8 mouse cellular contexts compared by ENCODE assay signal in genomic region chr2:122235425-122235824, GRCm38 (mm10). TPM values are rescaled to one million over a fixed set of nuclear protein-coding genes. Genes with fewer than 3 reads are reported as not detected.
DNase-seq lines count a peak whose midpoint lies in the region; ATAC-seq and TF ChIP-seq lines count a peak whose summit lies in the region.

No protein-coding gene starts in this region.

- H3K4me2 ChIP-seq in hindbrain, embryonic 16.5 days (ENCODE audit: low read length), result peak overlapping the region; percentile 92
- peak overlapping the region; percentile 84 for H3K4me2 ChIP-seq in liver, embryonic 12.5 days

- peak; percentile 30 for ATAC-seq in G1E (ENCODE audit: extremely low read depth, insufficient number of reproducible peaks, low FRiP score, poor library complexity, severe bottlenecking)
- ATAC-seq in hindbrain, embryonic 16.5 days, result no peak
- peak; percentile 35 for ATAC-seq in liver, embryonic 12.5 days

- H3K9me3 ChIP-seq in G1E (replicated peaks), result no peaks in the 10 kb centered on the region
- no peaks in the 10 kb centered on the region for H3K9me3 ChIP-seq in hindbrain, embryonic 16.5 days (ENCODE audit: control insufficient read depth, low read length)
- H3K9me3 ChIP-seq in liver, embryonic 12.5 days (replicated peaks), result no peaks in the 10 kb centered on the region

- H3K4me1 ChIP-seq in G1E (ENCODE audit: insufficient read depth, low read depth, low read length), result peaks cover 62% of the 10 kb centered on the region
- H3K4me1 ChIP-seq in cortical plate, adult 2 months (ENCODE audit: control insufficient read depth, insufficient read depth, low read length), result peaks cover 1% of the 10 kb centered on the region; the same call in 1 of the 2 replicates
- H3K4me1 ChIP-seq in hindbrain, embryonic 16.5 days (ENCODE audit: control insufficient read depth, insufficient read depth, low read depth, low read length), result peaks cover 5% of the 10 kb centered on the region
- H3K4me1 ChIP-seq in liver, embryonic 12.5 days, result peaks cover 57% of the 10 kb centered on the region

- TF ChIP-seq CTCF in G1E (IDR thresholded peaks at IDR 0.05; ENCODE audit: low read depth, low read length), result no peak
- TF ChIP-seq CTCF in cortical plate, adult 2 months (IDR thresholded peaks at IDR 0.05; ENCODE audit: extremely low read depth, insufficient read depth, low read length), result no peak

- H3K27me3 ChIP-seq in G1E (ENCODE audit: insufficient read depth, low read length), result no peaks in the 10 kb centered on the region
- H3K27me3 ChIP-seq in hindbrain, embryonic 16.5 days (replicated peaks; ENCODE audit: control insufficient read depth, insufficient read depth, low read length), result no peaks in the 10 kb centered on the region
- H3K27me3 ChIP-seq in liver, embryonic 12.5 days (replicated peaks), result no peaks in the 10 kb centered on the region

- intact Hi-C loops in left cerebral cortex, postnatal 36 days (cut with DNase I), result no loop called here

- no peak overlapping the region for H3K27ac ChIP-seq in cortical plate, adult 2 months (ENCODE audit: insufficient read depth, low read length)
- H3K27ac ChIP-seq in hindbrain, embryonic 16.5 days (ENCODE audit: low read depth, low read length), result no peak overlapping the region
- H3K27ac ChIP-seq in liver, embryonic 12.5 days, result peak overlapping the region; percentile 93

- H3K4me3 ChIP-seq in G1E (ENCODE audit: low read depth, low read length), result peak overlapping the region; percentile 76
- H3K4me3 ChIP-seq in cortical plate, adult 2 months (ENCODE audit: insufficient read depth, low read length), result peak overlapping the region; percentile 54; the same call in 1 of the 2 replicates
- peak overlapping the region; percentile 53 for H3K4me3 ChIP-seq in hindbrain, embryonic 16.5 days (ENCODE audit: low read length)
- H3K4me3 ChIP-seq in liver, embryonic 12.5 days, result peak overlapping the region; percentile 77

- TF ChIP-seq POLR2A in cortical plate, adult 2 months (IDR thresholded peaks at IDR 0.05; ENCODE audit: extremely low read depth, insufficient read depth, low read length), result no peak

- peak; percentile 47 for DNase-seq in G1E (ENCODE audit: low spot score)
- DNase-seq in B cell, adult 2 months, result no peak
- no peak for DNase-seq in cerebellum, postnatal 36 days
- no peak for DNase-seq in left cerebral cortex, postnatal 36 days (ENCODE audit: low spot score in 2 of 2)
- DNase-seq in layer of hippocampus, adult 9-10 months (ENCODE audit: low spot score), result no peak

- 63% methylated on average over 2 of the region's 2 CpGs for WGBS in hindbrain, embryonic 16.5 days
- 24% methylated on average over 2 of the region's 2 CpGs for WGBS in liver, embryonic 12.5 days (ENCODE audit: insufficient replicate concordance)

- H3K9ac ChIP-seq in hindbrain, embryonic 16.5 days (ENCODE audit: low read depth, low read length), result no peak overlapping the region
- H3K9ac ChIP-seq in liver, embryonic 12.5 days, result peak overlapping the region; percentile 80

- H3K36me3 ChIP-seq in G1E (replicated peaks), result peaks cover 28% of the 10 kb centered on the region
- no peaks in the 10 kb centered on the region for H3K36me3 ChIP-seq in hindbrain, embryonic 16.5 days (ENCODE audit: control insufficient read depth, insufficient read depth, low read length)
- H3K36me3 ChIP-seq in liver, embryonic 12.5 days, result peaks cover 12% of the 10 kb centered on the region; the same call in 1 of the 2 replicates

RNA-seq across cellular contexts. Expression of gene Sord, which starts 0.9 kb away (rescaled TPM):
- total RNA-seq in G1E (2014; fragmentation: Nextera tagmentation), result 211 and 213 TPM in 2 replicates
- 230 and 241 TPM in 2 replicates for total RNA-seq in G1E (2017)
- 91.7 and 102 TPM in 2 replicates for polyA plus RNA-seq in G1E (2012)
- 19.8 and 21.2 TPM in 2 replicates for polyA plus RNA-seq in cortical plate, adult 2 months (2012; rRNA removed)
- polyA plus RNA-seq in hindbrain, embryonic 16.5 days (2015; fragmentation: Nextera tagmentation; extraction: Ambion mirVana), result 26.0 and 29.7 TPM in 2 replicates
- polyA plus RNA-seq in liver, embryonic 12.5 days (2016; fragmentation: Nextera tagmentation; extraction: Ambion mirVana), result 159 and 163 TPM in 2 replicates
- total RNA-seq in left cerebral cortex, postnatal 36 days (2021), result 10 to 100 TPM; 16.6 to 20.0 TPM

RNA-seq across cellular contexts. Expression of gene Terb2, which starts 49.4 kb away (rescaled TPM):
- total RNA-seq in G1E (2014; fragmentation: Nextera tagmentation), result not detected in 2 replicates
- not detected in 2 replicates for total RNA-seq in G1E (2017)
- polyA plus RNA-seq in G1E (2012), result not detected in 2 replicates
- not detected in 2 replicates for polyA plus RNA-seq in cortical plate, adult 2 months (2012; rRNA removed)
- polyA plus RNA-seq in hindbrain, embryonic 16.5 days (2015; fragmentation: Nextera tagmentation; extraction: Ambion mirVana), result not detected in 2 replicates
- polyA plus RNA-seq in liver, embryonic 12.5 days (2016; fragmentation: Nextera tagmentation; extraction: Ambion mirVana), result not detected in 2 replicates
- total RNA-seq in left cerebral cortex, postnatal 36 days (2021), result not detected

RNA-seq across cellular contexts. Expression of gene Patl2, which starts 49.4 kb away (rescaled TPM):
- total RNA-seq in G1E (2014; fragmentation: Nextera tagmentation) (1.1 and 1.9 TPM in 2 replicates), G1E (2017) (13.7 and 14.5 TPM in 2 replicates)
- 0.04 and 0.09 TPM in 2 replicates for polyA plus RNA-seq in G1E (2012)
- polyA plus RNA-seq in cortical plate, adult 2 months (2012; rRNA removed), result 0.08 TPM in 1 of 2 replicates, not detected in the other
- 0.06 and 0.08 TPM in 2 replicates for polyA plus RNA-seq in hindbrain, embryonic 16.5 days (2015; fragmentation: Nextera tagmentation; extraction: Ambion mirVana)
- 0.05 TPM in 1 of 2 replicates, not detected in the other for polyA plus RNA-seq in liver, embryonic 12.5 days (2016; fragmentation: Nextera tagmentation; extraction: Ambion mirVana)
- not detected for total RNA-seq in left cerebral cortex, postnatal 36 days (2021)
